Mouse (Mus musculus) forebrain, postnatal 0 days (tissue): ENCODE measurements around the gene Myl9. TPM values are rescaled to one million over a fixed set of nuclear protein-coding genes. Genes with fewer than 3 reads are reported as not detected.

Source experiments
- ATAC-seq: fragments of 200-750 bp; cut with Nextera tagmentation; 2 replicates; pipeline ENCODE4 v1.8.0; 2017; ENCODE audit warnings: mild to moderate bottlenecking, moderate library complexity
- DNase-seq: peaks from one replicate; pipeline ENCODE4 v3.0.0-alpha.2; 2015
- H3K27ac ChIP-seq: fragments of 300-500 bp; sonication (generic); 2 replicates; pipeline ENCODE4 v1.5.1; 2014; ENCODE audit warnings: low read depth, mild to moderate bottlenecking, antibody characterized with exemption, low read length, moderate library complexity, mixed read lengths
- H3K27me3 ChIP-seq: fragments of 300-500 bp; sonication (generic); 2 replicates; pipeline ENCODE4 v1.6.1; 2014; ENCODE audit warnings: mild to moderate bottlenecking, low read length, mixed read lengths; ENCODE audit not compliant: insufficient read depth
- H3K36me3 ChIP-seq: fragments of 300-500 bp; sonication (generic); 2 replicates; pipeline ENCODE4 v1.6.1; 2014; ENCODE audit warnings: mild to moderate bottlenecking, moderate library complexity; ENCODE audit not compliant: insufficient read depth
- H3K4me1 ChIP-seq: fragments of 300-500 bp; sonication (generic); 2 replicates; pipeline ENCODE4 v1.6.1; 2014; ENCODE audit warnings: antibody characterized with exemption; ENCODE audit not compliant: insufficient read depth
- H3K4me2 ChIP-seq: fragments of 300-500 bp; sonication (generic); 2 replicates; pipeline ENCODE4 v1.6.1; 2014; ENCODE audit warnings: low read depth, mild to moderate bottlenecking, moderate library complexity
- H3K4me3 ChIP-seq: fragments of 300-500 bp; sonication (generic); 2 replicates; pipeline ENCODE4 v1.5.1; 2014; ENCODE audit warnings: low read depth, low read length, mixed read lengths
- H3K9ac ChIP-seq: fragments of 300-500 bp; sonication (generic); 2 replicates; pipeline ENCODE4 v1.6.1; 2014; ENCODE audit warnings: mild to moderate bottlenecking
- H3K9me3 ChIP-seq: fragments of 300-500 bp; sonication (generic); 2 replicates; pipeline ENCODE4 v1.6.1; 2016; ENCODE audit warnings: low read length
- CTCF ChIP-seq: sonication (generic); IDR thresholded peaks from 2 replicates; pipeline ENCODE4 v1.5.1; 2016; ENCODE audit warnings: antibody characterized with exemption, control low read depth, low read depth
- WGBS: fragments of 180-500 bp; shearing (Covaris S2); extraction: QIAGEN DNeasy Blood & Tissue Kit; methylation state at CpG from one replicate; pipeline ENCODE4 v1.1.7; 2014; 5-methylcytosine and 5-hydroxymethylcytosine counted together
- polyA plus RNA-seq: library from polyadenylated mRNA; unstranded; fragments of >200 nt; fragmentation: Nextera tagmentation; extraction: Ambion mirVana; gene quantifications from 2 replicates; pipeline ENCODE4 v1.2.1, GENCODE M21; 2015
- total RNA-seq: library from RNA; depleted of rRNA; stranded (reverse); fragments of >200 nt; gene quantifications from 2 replicates; pipeline ENCODE4 v1.2.3, GENCODE M21; 2014

The Myl9 gene
- total and polyA plus RNA-seq, 2 experiments from 2014 or later: 34.3 to 34.6 TPM

DNA sequence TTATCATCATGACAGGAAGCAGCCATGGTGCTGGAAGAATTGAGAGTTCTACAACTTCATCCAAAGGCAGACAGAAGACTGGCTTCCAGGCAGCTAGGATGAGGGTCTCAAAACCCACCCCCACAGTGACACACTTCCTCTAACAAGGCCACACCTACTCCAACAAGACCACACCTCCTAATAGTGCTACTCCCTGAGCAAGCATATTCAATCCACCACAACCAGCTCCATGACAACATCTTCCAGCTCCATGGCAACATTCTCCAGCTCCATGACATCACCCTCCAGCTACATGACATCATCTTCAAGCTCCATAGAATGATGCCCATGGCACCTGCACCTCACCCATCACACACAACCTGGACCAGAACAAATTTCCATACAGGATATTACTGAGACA lies 1.8 kb upstream of the Myl9 start:
- H3K9me3 ChIP-seq: no peaks in the 10 kb centered on the region
- no peak overlapping the region for H3K9ac ChIP-seq
- H3K36me3 ChIP-seq: no peaks in the 10 kb centered on the region
- no peak overlapping the region for H3K4me3 ChIP-seq
- H3K4me1 ChIP-seq: no peaks in the 10 kb centered on the region; the same call in 1 of the 2 replicates
- no peaks in the 10 kb centered on the region for H3K27me3 ChIP-seq
- no peak overlapping the region for H3K4me2 ChIP-seq
- ATAC-seq: no peak
- DNase-seq: no peak
- H3K27ac ChIP-seq: no peak overlapping the region
- no peak for TF ChIP-seq CTCF

DNA sequence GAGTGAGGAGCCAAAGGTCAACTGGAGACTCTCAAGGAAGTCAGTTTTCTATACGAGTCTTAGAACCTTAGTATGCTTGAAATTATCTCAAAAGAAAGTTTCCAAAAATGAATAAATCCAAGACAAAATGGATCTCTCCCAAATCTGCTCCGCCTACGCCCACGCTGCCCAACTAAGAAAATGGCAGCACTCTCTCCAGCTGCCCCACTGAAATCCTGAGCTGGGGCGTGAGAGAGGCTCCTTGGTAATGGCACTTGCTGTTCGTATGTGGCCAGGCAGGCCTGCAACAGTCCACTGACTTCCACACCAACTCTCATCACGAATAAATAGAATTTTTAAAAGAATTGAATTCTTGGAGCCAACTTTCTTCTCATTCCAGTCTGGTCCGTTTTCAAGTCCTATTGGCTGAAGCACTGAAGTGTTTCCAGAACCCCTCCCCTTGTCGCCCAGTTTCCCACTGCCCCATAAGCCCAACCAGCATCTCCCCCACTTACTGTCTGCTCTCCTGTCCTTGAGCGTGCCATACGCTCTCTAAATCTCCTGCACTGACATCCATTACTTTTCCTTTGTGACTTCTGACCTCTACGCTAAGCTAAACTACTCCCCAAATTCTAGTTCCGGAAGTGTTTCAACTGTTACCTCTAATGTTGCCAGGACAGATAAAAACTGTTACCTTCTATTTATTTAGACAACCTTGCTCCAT lies 1.0 kb upstream of the Myl9 start:
- Histone ChIP-seq H3K4me1 (no peaks in the 10 kb centered on the region; the same call in 1 of the 2 replicates), H3K4me3 (peak overlapping the region; percentile 25; the same call in 1 of the 2 replicates), H3K27me3 (no peaks in the 10 kb centered on the region), H3K36me3 (no peaks in the 10 kb centered on the region), H3K9ac (no peak overlapping the region), H3K4me2 (peak overlapping the region; percentile 59), H3K27ac (no peak overlapping the region), H3K9me3 (no peaks in the 10 kb centered on the region)
- DNase-seq (no peak), ATAC-seq (no peak)
- TF ChIP-seq CTCF: no peak
- 66% methylated on average over 13 of the region's 13 CpGs for WGBS

DNA sequence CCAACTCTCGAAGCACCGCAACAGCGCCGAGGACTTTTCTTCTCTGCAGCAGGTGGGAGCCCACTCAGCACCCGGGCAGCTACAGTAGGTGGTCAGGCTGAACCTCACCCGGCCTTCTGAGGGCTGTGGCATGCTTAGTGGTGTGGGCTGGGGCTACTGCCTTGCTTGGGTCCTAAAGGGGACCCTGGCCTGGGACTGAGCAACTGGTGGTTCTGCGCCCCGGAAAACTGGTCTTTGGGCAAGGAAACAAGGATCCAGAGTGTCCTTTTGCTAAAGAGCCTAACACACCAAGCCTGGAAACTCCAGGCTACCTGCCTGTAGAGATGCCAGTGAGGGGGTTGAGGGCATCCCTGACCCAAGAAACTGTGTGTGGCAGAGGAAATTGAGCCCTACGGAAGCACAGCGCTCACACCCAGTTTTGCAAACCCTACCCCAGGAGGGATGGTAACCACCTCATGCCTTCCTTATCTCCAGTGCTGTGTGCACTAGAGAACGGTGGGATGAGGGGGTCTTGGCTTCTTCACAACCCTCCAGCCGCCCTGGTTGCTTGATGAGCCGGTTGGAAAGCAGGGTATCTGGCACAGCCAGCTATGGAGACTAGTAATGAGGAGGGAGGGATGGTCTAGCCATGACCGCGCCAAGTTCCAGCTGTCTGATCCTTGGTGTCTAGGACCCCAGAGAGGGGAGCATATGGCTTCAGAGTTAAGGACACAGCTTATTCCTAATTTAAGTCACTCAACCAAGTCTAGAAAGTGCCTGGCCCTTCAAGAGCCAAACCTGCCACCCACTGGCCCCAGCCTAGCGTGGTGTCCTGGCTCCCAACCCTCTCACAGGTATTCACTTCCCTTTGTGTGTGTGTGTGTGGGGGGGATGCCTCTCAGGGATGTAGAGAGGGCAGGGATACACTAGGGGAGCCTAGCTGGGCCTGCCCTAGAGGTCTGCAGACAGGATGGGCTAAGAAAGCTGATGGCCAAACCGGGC lies 525 bp downstream of the Myl9 start:
- DNase-seq: no peak
- no peaks in the 10 kb centered on the region; the same call in 1 of the 2 replicates for H3K4me1 ChIP-seq
- no peaks in the 10 kb centered on the region for H3K9me3 ChIP-seq
- H3K27ac ChIP-seq: peak overlapping the region; percentile 54; the same call in 1 of the 2 replicates
- no peak for ATAC-seq
- H3K27me3 ChIP-seq: no peaks in the 10 kb centered on the region
- peak overlapping the region; percentile 41; the same call in 1 of the 2 replicates for H3K9ac ChIP-seq
- no peak for TF ChIP-seq CTCF
- 28% methylated on average over 17 of the region's 17 CpGs for WGBS
- peak overlapping the region; percentile 59 for H3K4me2 ChIP-seq
- peak overlapping the region; percentile 25 for H3K4me3 ChIP-seq
- no peaks in the 10 kb centered on the region for H3K36me3 ChIP-seq

DNA sequence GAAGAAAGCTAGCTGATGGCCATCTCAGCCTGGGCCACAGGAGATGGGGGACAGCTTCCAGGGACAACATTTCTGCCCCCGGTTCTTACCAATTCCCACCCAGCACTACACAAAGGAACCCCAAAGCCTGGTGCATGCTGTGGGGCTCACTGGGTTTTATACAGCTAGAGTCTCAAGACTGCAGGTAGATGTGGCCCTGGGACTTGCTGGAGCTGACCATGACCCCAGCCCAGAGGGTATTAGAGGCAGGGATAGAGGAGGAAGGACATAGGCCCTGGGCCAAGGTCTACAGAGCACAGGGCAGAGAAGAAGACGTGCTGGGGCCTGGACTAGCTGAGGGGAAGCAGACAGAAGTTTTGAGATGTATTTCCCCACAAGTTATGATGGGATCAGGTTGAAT lies 1.7 kb downstream of the Myl9 start:
- no peaks in the 10 kb centered on the region for H3K27me3 ChIP-seq
- H3K27ac ChIP-seq: no peak overlapping the region
- H3K9me3 ChIP-seq: no peaks in the 10 kb centered on the region
- DNase-seq: no peak
- no peaks in the 10 kb centered on the region; the same call in 1 of the 2 replicates for H3K4me1 ChIP-seq
- no peak for ATAC-seq
- no peak for TF ChIP-seq CTCF
- H3K36me3 ChIP-seq: no peaks in the 10 kb centered on the region
- H3K4me2 ChIP-seq: no peak overlapping the region
- H3K9ac ChIP-seq: no peak overlapping the region
- H3K4me3 ChIP-seq: no peak overlapping the region
- 79% methylated on average over 2 of the region's 2 CpGs for WGBS

DNA sequence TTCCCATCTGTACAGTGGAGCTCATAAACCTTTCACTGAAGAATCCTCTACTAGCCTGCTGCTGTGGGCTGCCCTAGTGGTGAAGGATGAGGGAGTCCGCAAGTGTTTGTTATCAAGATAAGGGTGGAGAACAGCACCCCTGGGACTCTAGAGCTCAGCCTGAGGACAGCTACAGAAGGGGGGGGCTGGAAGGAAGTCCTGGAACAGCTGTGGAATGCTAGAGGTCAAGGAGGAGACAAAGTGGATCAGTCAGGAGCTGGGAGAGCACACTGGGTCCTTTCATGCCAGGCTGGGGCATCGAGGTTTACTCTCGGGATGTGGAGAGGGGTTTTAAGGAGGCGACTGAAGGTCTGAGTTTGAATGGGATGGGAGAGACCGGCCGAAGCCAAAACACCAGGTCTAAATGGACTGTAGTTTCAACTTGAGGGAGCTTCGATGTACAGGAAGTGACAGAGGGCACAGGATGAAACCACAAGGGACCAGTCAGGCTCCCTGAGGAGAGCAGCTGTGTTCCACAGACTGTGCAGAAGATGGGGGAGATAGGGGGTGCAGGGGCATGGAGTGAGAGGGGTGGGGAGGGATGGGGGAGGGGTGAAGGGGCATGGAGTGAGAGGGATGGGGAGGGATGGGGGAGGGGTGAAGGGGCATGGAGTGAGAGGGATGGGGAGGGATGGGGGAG lies 2.2 kb downstream of the Myl9 start:
- Histone ChIP-seq H3K9me3 (no peaks in the 10 kb centered on the region), H3K9ac (no peak overlapping the region)
- 64% methylated on average over 7 of the region's 7 CpGs for WGBS

DNA sequence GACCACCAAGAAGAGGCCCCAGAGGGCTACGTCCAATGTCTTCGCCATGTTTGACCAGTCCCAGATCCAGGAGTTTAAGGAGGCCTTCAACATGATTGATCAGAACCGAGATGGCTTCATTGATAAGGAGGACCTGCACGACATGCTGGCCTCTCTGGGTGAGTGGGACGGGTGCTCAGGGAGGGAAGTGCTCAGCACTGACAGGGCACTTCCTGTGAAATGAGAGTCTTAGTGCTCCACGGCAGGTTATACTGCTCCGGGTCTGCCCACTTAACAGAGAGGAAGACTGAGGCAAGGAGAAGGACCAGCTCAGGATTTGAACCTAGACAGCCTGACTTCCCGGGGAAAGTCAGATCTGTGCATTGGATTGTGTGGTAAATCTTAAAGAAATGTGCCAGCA lies 3.4 kb downstream of the Myl9 start:
- Histone ChIP-seq H3K36me3 (no peaks in the 10 kb centered on the region), H3K9ac (no peak overlapping the region), H3K4me3 (no peak overlapping the region), H3K4me2 (no peak overlapping the region), H3K27ac (no peak overlapping the region), H3K27me3 (no peaks in the 10 kb centered on the region), H3K4me1 (no peaks in the 10 kb centered on the region; the same call in 1 of the 2 replicates), H3K9me3 (no peaks in the 10 kb centered on the region)
- TF ChIP-seq CTCF: no peak
- no peak for DNase-seq
- WGBS: 92% methylated on average over 8 of the region's 8 CpGs
- ATAC-seq: no peak

More for the DNA sequence above, 2.2 kb downstream of the Myl9 start:
- ATAC-seq (no peak), DNase-seq (no peak)
- no peak for TF ChIP-seq CTCF
- H3K4me3 ChIP-seq: no peak overlapping the region
- H3K27ac ChIP-seq: no peak overlapping the region
- H3K4me2 ChIP-seq: no peak overlapping the region
- H3K4me1 ChIP-seq: no peaks in the 10 kb centered on the region; the same call in 1 of the 2 replicates
- no peaks in the 10 kb centered on the region for H3K27me3 ChIP-seq
- H3K36me3 ChIP-seq: no peaks in the 10 kb centered on the region
